Mouse (Mus musculus) kidney, adult 2 months (tissue): Measurements from ENCODE around the gene Marc2. TPM values are rescaled to one million over a fixed set of nuclear protein-coding genes. Genes with fewer than 3 reads are reported as not detected.
A peak's percentile ranks its signal among the peaks of the same experiment; 100 is the strongest.

Experiments used
- DNase-seq: peaks from one replicate; pipeline ENCODE4 v3.0.0; 2021
- H3K27ac ChIP-seq: fragments of 200-500 bp; 2 replicates; pipeline ENCODE4 v1.5.1; 2012; ENCODE audit warnings: low read depth, low read length, control low read depth, inconsistent platforms; ENCODE audit not compliant: insufficient read depth
- H3K27me3 ChIP-seq: fragments of 200-500 bp; replicated peaks from 2 replicates; pipeline ENCODE4 v1.6.1; 2012; ENCODE audit warnings: mild to moderate bottlenecking, moderate library complexity, low read length, inconsistent platforms; ENCODE audit not compliant: control insufficient read depth, insufficient read depth
- H3K36me3 ChIP-seq: fragments of 200-500 bp; 2 replicates; pipeline ENCODE4 v1.6.1; 2012; ENCODE audit warnings: mild to moderate bottlenecking, moderate library complexity, low read length, inconsistent platforms; ENCODE audit not compliant: control insufficient read depth, insufficient read depth
- H3K4me1 ChIP-seq: fragments of 200-500 bp; 2 replicates; pipeline ENCODE4 v1.6.1; 2011; ENCODE audit warnings: low read length; ENCODE audit not compliant: control insufficient read depth, insufficient read depth
- H3K4me3 ChIP-seq: fragments of 200-500 bp; 2 replicates; pipeline ENCODE4 v1.5.1; 2011; ENCODE audit warnings: mild to moderate bottlenecking, low read depth, low read length, control low read depth; ENCODE audit not compliant: insufficient read depth
- CTCF ChIP-seq: fragments of 200-500 bp; conservative IDR thresholded peaks from 2 replicates; pipeline ENCODE4 v1.5.1; 2011; ENCODE audit warnings: low read depth, mild to moderate bottlenecking, control low read depth, low read length, moderate library complexity, mixed read lengths; ENCODE audit not compliant: insufficient read depth, insufficient read length
- POLR2A ChIP-seq: fragments of 200-500 bp; IDR thresholded peaks from one replicate; pipeline ENCODE4 v1.6.1; 2011; ENCODE audit warnings: low read depth, low read length, control low read depth
- whole genome bisulfite sequencing: fragments of 180-500 bp; shearing (Covaris S2); methylation state at CpG from one replicate; pipeline ENCODE4 v1.1.7; 2018; 5-methylcytosine and 5-hydroxymethylcytosine counted together
- polyA plus RNA-seq: library from polyadenylated mRNA; depleted of rRNA; stranded (reverse); fragments of >200 nt; gene quantifications from 2 replicates; pipeline ENCODE4 v1.2.3, GENCODE M21; 2012

The Marc2 gene
- polyA plus RNA-seq, 1 experiment, result 403 TPM

GRCm38 (mm10) chr1:184837649-184838048 is 8.6 kb downstream of the Marc2 start:
- Histone ChIP-seq H3K36me3 (peaks cover 8% of the 10 kb centered on the region), H3K4me3 (no peak overlapping the region), H3K4me1 (peaks cover 21% of the 10 kb centered on the region; the same call in 1 of the 2 replicates), H3K27ac (no peak overlapping the region; the same call in none of the 2 replicates), H3K27me3 (no peaks in the 10 kb centered on the region)
- TF ChIP-seq CTCF, result no peak
- no peak for TF ChIP-seq POLR2A
- no peak for DNase-seq
- WGBS, result 53% methylated on average over 4 of the region's 4 CpGs

- no peak overlapping the region for H3K27ac ChIP-seq
- peaks cover 10% of the 10 kb centered on the region for H3K36me3 ChIP-seq
- 86% methylated on average over 5 of the region's 5 CpGs for WGBS
These were observed 9.9 kb downstream of the Marc2 start for GRCm38 (mm10) chr1:184836350-184836749.

DNA sequence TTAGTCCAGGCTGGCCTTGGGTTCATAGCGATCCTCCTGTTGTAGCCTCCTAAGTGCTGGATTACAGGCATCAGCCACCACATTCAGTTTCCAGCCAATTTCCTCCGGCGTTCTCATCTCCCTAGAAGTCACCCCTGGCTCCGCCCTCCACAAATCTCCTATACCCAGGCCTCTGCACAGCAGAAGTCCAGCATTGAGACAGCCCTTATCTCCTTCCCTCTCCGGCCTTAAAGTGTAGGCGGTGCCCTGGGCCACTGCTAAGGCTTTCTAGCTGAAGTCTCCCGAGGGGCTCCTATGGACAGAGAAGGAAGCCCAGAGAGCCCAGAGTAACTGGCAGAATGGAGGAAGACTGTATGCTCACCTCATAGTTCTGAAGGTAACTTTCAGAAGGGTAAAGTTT is 12.8 kb downstream of the Marc2 start:
- 92% methylated on average over 7 of the region's 7 CpGs for WGBS
- no peak for DNase-seq
- Histone ChIP-seq H3K27me3 (no peaks in the 10 kb centered on the region), H3K36me3 (peaks cover 7% of the 10 kb centered on the region), H3K4me1 (peaks cover 4% of the 10 kb centered on the region; the same call in 1 of the 2 replicates), H3K4me3 (no peak overlapping the region), H3K27ac (no peak overlapping the region)
- TF ChIP-seq POLR2A, result no peak
- no peak for TF ChIP-seq CTCF

More at GRCm38 (mm10) chr1:184836350-184836749, 9.9 kb downstream of the Marc2 start:
- DNase-seq, result no peak
- H3K27me3 ChIP-seq, result no peaks in the 10 kb centered on the region
- H3K4me3 ChIP-seq, result no peak overlapping the region
- TF ChIP-seq POLR2A (no peak), CTCF (no peak)
- peaks cover 12% of the 10 kb centered on the region; the same call in 1 of the 2 replicates for H3K4me1 ChIP-seq

- H3K27ac ChIP-seq, result no peak overlapping the region
- H3K27me3 ChIP-seq, result no peaks in the 10 kb centered on the region
- H3K4me3 ChIP-seq, result no peak overlapping the region
- TF ChIP-seq POLR2A (no peak), CTCF (peak; percentile 62)
- peaks cover 5% of the 10 kb centered on the region; the same call in 1 of the 2 replicates for H3K4me1 ChIP-seq
- 85% methylated on average over 10 of the region's 10 CpGs for WGBS
- DNase-seq, result no peak
- peaks cover 7% of the 10 kb centered on the region; the same call in 1 of the 2 replicates for H3K36me3 ChIP-seq
These were observed 14.0 kb downstream of the Marc2 start for GRCm38 (mm10) chr1:184832211-184832610.

GRCm38 (mm10) chr1:184829897-184830296 is 16.4 kb downstream of the Marc2 start:
- Histone ChIP-seq H3K27ac (no peak overlapping the region), H3K27me3 (no peaks in the 10 kb centered on the region), H3K36me3 (peaks cover 5% of the 10 kb centered on the region; the same call in 1 of the 2 replicates), H3K4me1 (peaks cover 8% of the 10 kb centered on the region; the same call in 1 of the 2 replicates), H3K4me3 (no peak overlapping the region)
- TF ChIP-seq POLR2A (no peak), CTCF (no peak)
- DNase-seq, result peak; percentile 54
- WGBS, result 65% methylated on average over 8 of the region's 8 CpGs

DNA sequence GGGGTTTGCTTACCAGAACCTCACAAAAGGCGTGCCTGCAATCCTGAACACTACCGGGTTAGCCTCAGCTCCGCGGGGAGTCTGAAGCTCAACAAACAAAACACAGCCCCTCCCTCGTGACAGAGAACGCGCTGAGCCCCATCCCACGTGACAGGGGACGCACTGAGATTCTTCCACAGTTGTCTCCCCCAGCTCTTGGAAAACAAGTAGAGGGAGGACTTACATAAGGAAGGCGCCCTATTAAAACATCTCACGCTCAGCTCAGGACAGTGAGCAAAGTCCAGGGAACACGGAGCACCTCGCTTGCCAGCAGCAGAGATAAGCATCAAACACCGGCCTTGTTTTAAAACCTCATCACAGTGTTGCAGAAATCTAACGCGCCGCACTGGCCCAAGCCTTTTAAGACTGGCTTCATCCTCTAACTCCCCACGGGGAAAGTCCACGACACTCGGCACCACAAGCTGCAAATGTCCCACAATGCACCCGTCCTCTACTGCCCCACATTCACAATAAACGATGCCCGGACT is 19.0 kb downstream of the Marc2 start:
- H3K4me1 ChIP-seq, result peaks cover 16% of the 10 kb centered on the region; the same call in 1 of the 2 replicates
- peak overlapping the region; percentile 85 for H3K27ac ChIP-seq
- peak; percentile 89 for DNase-seq
- H3K36me3 ChIP-seq, result peaks cover 4% of the 10 kb centered on the region; the same call in 1 of the 2 replicates
- H3K27me3 ChIP-seq, result no peaks in the 10 kb centered on the region
- TF ChIP-seq POLR2A (no peak), CTCF (no peak)
- H3K4me3 ChIP-seq, result peak overlapping the region; percentile 16; the same call in 1 of the 2 replicates
- WGBS, result 44% methylated on average over 23 of the region's 23 CpGs

DNA sequence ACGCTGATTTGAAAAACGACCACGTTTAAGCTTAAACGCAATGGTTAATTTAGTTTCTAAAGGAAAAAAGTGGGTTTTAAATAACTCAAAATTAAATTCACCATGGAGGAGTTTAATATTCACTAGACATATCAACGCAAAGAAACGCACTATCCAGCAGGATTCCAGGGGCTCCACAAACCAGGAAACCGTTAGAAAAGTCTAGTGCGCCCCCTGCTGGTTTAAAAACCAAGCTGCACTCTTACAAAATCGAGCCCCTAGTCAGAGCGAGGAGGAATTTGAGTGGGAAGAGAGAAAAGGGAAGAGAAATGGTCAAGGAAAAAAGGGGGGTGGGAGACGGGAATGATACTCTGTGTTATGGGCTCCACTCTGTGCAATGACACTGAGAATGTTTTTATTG is 21.2 kb downstream of the Marc2 start:
- peak overlapping the region; percentile 69 for H3K27ac ChIP-seq
- no peaks in the 10 kb centered on the region for H3K27me3 ChIP-seq
- DNase-seq, result peak; percentile 46
- TF ChIP-seq CTCF (peak; percentile 44), POLR2A (no peak)
- peaks cover 16% of the 10 kb centered on the region; the same call in 1 of the 2 replicates for H3K4me1 ChIP-seq
- 16% methylated on average over 11 of the region's 11 CpGs for WGBS
- peaks cover 1% of the 10 kb centered on the region; the same call in 1 of the 2 replicates for H3K36me3 ChIP-seq
- H3K4me3 ChIP-seq, result no peak overlapping the region
